Mouse (Mus musculus) activated CD4-positive, CD25-positive, alpha-beta regulatory T cell (primary cell): ENCODE measurements around the gene Radil. TPM values are rescaled to one million over a fixed set of nuclear protein-coding genes. Genes with fewer than 3 reads are reported as not detected.

ENCODE experiments used
- polyA plus RNA-seq, 2 experiments: library from polyadenylated mRNA; unstranded; fragments of 100-300 nt; shearing (Covaris generic); gene quantifications; one replicate each; pipeline ENCODE4 v1.2.1; 2017

Radil gene
- under 1 TPM in 1 of 2 experiments, not detected in 1; 0.50 TPM for polyA plus RNA-seq

GRCm38 (mm10) chr5:142550706-142551652 lies at the start of gene Radil:
Radil (minus strand) TSS chr5:142551098.

GRCm38 (mm10) chr5:142529915-142530314 lies 21.0 kb downstream of the Radil start, which contains the start of gene Papolb:
Papolb (minus strand) TSS chr5:142530076.

GRCm38 (mm10) chr5:142463461-142464454 lies 87.1 kb downstream of the Radil start, which contains the start of gene Ap5z1:
Ap5z1 (plus strand) TSS chr5:142463944.

Other genes starting within 250 kb of the Radil start
- 10 to 100 TPM; 16.0 to 21.6 TPM for gene Foxk1, start 149.6 kb downstream of the Radil start, polyA plus RNA-seq
- gene Ap5z1, start 87.2 kb downstream of the Radil start, polyA plus RNA-seq: 10 to 100 TPM; 16.1 to 29.5 TPM
- gene Papolb, start 21.0 kb downstream of the Radil start, polyA plus RNA-seq: not detected
- gene Mmd2, start 57.7 kb upstream of the Radil start, polyA plus RNA-seq: under 1 TPM in 1 of 2 experiments, not detected in 1; 0.26 TPM
- 10 to 100 TPM; 33.5 to 46.4 TPM for gene Wipi2, start 76.6 kb upstream of the Radil start, polyA plus RNA-seq
- gene Slc29a4, start 141.4 kb upstream of the Radil start, polyA plus RNA-seq: 1 to 10 TPM; 1.8 to 5.0 TPM